Mouse (Mus musculus): ENCODE measurements at regions not wholly inside any gene's neighbourhood (a gene's known extent, or its start where the extent isn't known, plus 50 kb on each side); places are given as distances from the start of the nearest gene placed in this dataset.

- Histone ChIP-seq H3K4me1 (replicated peaks) (0 out of 2 replicates have a peak, but pooled peaks cover 2% of the 10 kb centered on the region), H3K27me3 (ENCODE audit: insufficient read depth, poor library complexity, severe bottlenecking) (no peaks in the 10 kb centered on the region), H3K36me3 (no peaks in the 10 kb centered on the region), H3K27ac (no peak overlapping the region), H3K4me3 (no peak overlapping the region), H3K9me3 (no peaks in the 10 kb centered on the region)
- 78% methylated on average over 5 of the region's 5 CpGs for WGBS
- no peak for DNase-seq (ENCODE audit: low spot score)
Observed at GRCm38 (mm10) chr4:12743714-12744327, 572.0 kb upstream of the Fam92a start.

DNA sequence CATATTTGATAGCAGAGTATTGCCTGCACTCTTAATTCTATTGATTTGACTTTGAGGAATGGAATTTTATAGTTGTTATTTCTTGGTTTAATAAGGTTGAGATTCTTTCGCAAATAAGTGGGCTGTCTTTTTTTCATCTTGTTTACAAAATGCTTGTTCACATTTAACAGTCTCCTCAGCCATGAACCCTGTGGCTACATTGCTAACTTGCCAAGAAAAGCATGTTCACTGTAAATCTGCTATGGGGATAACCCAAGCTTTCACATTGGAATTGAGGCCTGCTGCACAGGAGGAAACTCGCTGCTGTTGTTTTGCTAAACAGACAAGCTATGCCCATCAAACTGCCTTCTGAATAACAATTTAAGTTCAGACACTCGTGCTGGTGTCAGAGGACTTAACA is 564.6 kb upstream of the Fam92a start:
- WGBS, result 75% methylated on average over 3 of the region's 3 CpGs
- Histone ChIP-seq H3K9me3 (no peaks in the 10 kb centered on the region), H3K27me3 (ENCODE audit: insufficient read depth, poor library complexity, severe bottlenecking) (no peaks in the 10 kb centered on the region), H3K27ac (no peak overlapping the region), H3K4me1 (replicated peaks) (no peaks in the 10 kb centered on the region), H3K4me3 (no peak overlapping the region), H3K36me3 (no peaks in the 10 kb centered on the region)
- no peak for DNase-seq (ENCODE audit: low spot score)

DNA sequence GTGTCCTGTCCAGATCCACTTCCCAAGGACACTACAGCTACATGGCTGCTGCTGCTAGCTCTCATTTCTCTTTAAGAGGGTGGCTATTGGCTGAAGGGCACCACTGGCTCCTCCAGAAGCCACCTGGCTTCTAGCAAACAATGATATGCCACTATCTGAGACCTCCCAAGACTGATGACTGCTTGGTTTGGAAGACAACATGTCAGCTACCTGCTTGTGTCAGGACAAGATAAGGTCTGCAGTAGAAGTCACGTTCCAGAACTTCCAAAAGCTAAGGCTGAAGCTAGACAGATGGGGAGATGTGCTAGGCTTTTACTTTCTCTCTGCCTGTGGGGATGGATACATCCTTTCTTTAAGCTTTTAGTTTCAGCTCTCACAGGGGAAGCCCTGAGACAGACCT is 528.4 kb upstream of the Fam92a start:
- 86% methylated on average over 1 of the region's 1 CpGs for WGBS

DNA sequence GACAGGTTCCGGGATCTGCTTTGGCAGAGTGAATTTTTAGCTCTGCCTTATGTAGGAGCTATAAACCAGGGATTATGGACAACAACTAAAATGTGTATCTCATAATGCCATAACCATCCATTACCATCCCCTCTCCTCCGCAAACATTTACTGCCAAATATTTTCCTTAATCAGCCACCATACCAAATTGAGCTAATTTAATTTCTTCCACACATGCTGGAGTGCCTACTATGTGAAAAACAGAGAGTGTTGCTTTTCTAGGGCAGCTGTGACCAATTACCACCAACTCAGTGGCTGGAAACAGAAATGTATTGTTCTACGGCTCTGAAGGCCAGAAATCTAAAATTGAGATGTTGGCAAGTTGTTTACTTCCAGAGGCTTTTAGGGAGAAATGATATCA is 506.0 kb upstream of the Fam92a start:
- H3K27me3 ChIP-seq (ENCODE audit: insufficient read depth, poor library complexity, severe bottlenecking), result no peaks in the 10 kb centered on the region
- no peak overlapping the region for H3K4me3 ChIP-seq
- 82% methylated on average over 3 of the region's 3 CpGs for WGBS
- no peak overlapping the region for H3K27ac ChIP-seq
- no peaks in the 10 kb centered on the region for H3K4me1 ChIP-seq (replicated peaks)
- DNase-seq (ENCODE audit: low spot score), result no peak
- H3K9me3 ChIP-seq, result no peaks in the 10 kb centered on the region
- no peaks in the 10 kb centered on the region for H3K36me3 ChIP-seq

More for the DNA sequence above, 528.4 kb upstream of the Fam92a start:
- H3K27me3 ChIP-seq (ENCODE audit: insufficient read depth, poor library complexity, severe bottlenecking), result no peaks in the 10 kb centered on the region
- no peak overlapping the region for H3K4me3 ChIP-seq
- no peaks in the 10 kb centered on the region for H3K4me1 ChIP-seq (replicated peaks)
- H3K36me3 ChIP-seq, result no peaks in the 10 kb centered on the region
- no peaks in the 10 kb centered on the region for H3K9me3 ChIP-seq
- no peak overlapping the region for H3K27ac ChIP-seq
- no peak for DNase-seq (ENCODE audit: low spot score)

DNA sequence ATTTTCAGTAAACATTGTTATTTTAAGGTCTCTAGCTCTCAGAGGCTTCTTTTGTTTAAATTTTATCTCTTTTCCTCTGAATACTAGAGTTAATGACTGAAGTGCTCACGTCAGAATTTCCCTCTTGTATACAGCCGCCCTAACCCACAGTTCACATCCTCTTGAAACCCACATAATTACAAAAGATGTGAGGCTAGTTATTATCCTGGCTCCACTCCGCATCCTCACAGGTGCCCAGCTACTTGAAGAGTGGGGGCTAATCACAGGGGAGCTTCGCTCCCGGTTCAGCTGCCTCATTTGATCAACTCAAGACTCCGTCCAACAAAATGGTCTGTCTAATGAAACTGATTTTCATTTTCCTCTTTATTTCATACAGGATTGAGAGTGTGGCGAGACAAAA is 499.6 kb upstream of the Fam92a start:
- H3K4me3 ChIP-seq, result no peak overlapping the region
- H3K27me3 ChIP-seq (ENCODE audit: insufficient read depth, poor library complexity, severe bottlenecking), result no peaks in the 10 kb centered on the region
- WGBS, result 83% methylated on average over 7 of the region's 7 CpGs
- DNase-seq (ENCODE audit: low spot score), result no peak
- H3K4me1 ChIP-seq (replicated peaks), result no peaks in the 10 kb centered on the region
- H3K9me3 ChIP-seq, result no peaks in the 10 kb centered on the region
- no peak overlapping the region for H3K27ac ChIP-seq
- H3K36me3 ChIP-seq, result no peaks in the 10 kb centered on the region

DNA sequence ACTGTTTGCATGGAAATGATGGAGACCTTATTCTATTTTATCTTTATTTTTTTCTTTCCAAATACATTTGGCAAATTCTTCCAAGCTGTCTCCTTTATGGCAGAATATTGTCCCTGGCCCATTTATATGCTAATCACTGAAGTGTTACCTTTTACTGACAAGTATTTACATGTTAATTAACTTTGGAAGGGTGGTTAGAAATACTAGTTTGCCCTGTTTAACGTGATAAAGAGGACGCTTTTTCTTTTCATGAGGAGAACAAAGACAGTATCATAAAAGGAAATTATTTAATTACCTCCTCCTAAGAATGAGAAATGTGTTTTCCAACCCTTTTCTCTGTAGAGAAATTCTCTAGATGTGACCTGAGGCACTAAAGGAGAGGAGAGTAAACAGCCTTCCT is 491.4 kb upstream of the Fam92a start:
- no peak overlapping the region for H3K4me3 ChIP-seq
- no peak overlapping the region for H3K27ac ChIP-seq
- peaks cover 10% of the 10 kb centered on the region; the same call in 1 of the 2 replicates for H3K4me1 ChIP-seq (replicated peaks)
- no peaks in the 10 kb centered on the region for H3K27me3 ChIP-seq (ENCODE audit: insufficient read depth, poor library complexity, severe bottlenecking)
- H3K9me3 ChIP-seq, result no peaks in the 10 kb centered on the region
- DNase-seq (ENCODE audit: low spot score), result no peak
- H3K36me3 ChIP-seq, result no peaks in the 10 kb centered on the region
- WGBS, result 19% methylated on average over 2 of the region's 2 CpGs

- peaks cover 15% of the 10 kb centered on the region for H3K4me1 ChIP-seq (replicated peaks)
- no peaks in the 10 kb centered on the region for H3K36me3 ChIP-seq
- DNase-seq (ENCODE audit: low spot score), result no peak
- H3K27me3 ChIP-seq (ENCODE audit: insufficient read depth, poor library complexity, severe bottlenecking), result no peaks in the 10 kb centered on the region
- no peak overlapping the region for H3K27ac ChIP-seq
- 65% methylated on average over 1 of the region's 1 CpGs for WGBS
- H3K4me3 ChIP-seq, result no peak overlapping the region
- no peaks in the 10 kb centered on the region for H3K9me3 ChIP-seq
Observed at GRCm38 (mm10) chr4:12662683-12663082, 490.9 kb upstream of the Fam92a start.

GRCm38 (mm10) chr4:12659084-12659483 is 487.3 kb upstream of the Fam92a start:
- WGBS, result 81% methylated on average over 1 of the region's 1 CpGs
- Histone ChIP-seq H3K9me3 (no peaks in the 10 kb centered on the region), H3K27ac (no peak overlapping the region)

GRCm38 (mm10) chr4:12658594-12658993 is 486.8 kb upstream of the Fam92a start:
- Histone ChIP-seq H3K27ac (no peak overlapping the region), H3K4me3 (no peak overlapping the region), H3K4me1 (replicated peaks) (peaks cover 40% of the 10 kb centered on the region), H3K36me3 (no peaks in the 10 kb centered on the region), H3K9me3 (no peaks in the 10 kb centered on the region), H3K27me3 (ENCODE audit: insufficient read depth, poor library complexity, severe bottlenecking) (no peaks in the 10 kb centered on the region)
- DNase-seq (ENCODE audit: low spot score), result peak; percentile 40
- WGBS, result 13% methylated on average over 6 of the region's 6 CpGs

More at GRCm38 (mm10) chr4:12659084-12659483, 487.3 kb upstream of the Fam92a start:
- Histone ChIP-seq H3K4me3 (no peak overlapping the region), H3K4me1 (replicated peaks) (peaks cover 40% of the 10 kb centered on the region), H3K36me3 (no peaks in the 10 kb centered on the region), H3K27me3 (ENCODE audit: insufficient read depth, poor library complexity, severe bottlenecking) (no peaks in the 10 kb centered on the region)
- no peak for DNase-seq (ENCODE audit: low spot score)

- no peak for DNase-seq (ENCODE audit: low spot score)
- 90% methylated on average over 1 of the region's 1 CpGs for WGBS
- Histone ChIP-seq H3K27me3 (ENCODE audit: insufficient read depth, poor library complexity, severe bottlenecking) (no peaks in the 10 kb centered on the region), H3K4me1 (replicated peaks) (peaks cover 36% of the 10 kb centered on the region), H3K9me3 (no peaks in the 10 kb centered on the region), H3K36me3 (no peaks in the 10 kb centered on the region), H3K27ac (peak overlapping the region; percentile 60), H3K4me3 (no peak overlapping the region)
Observed at GRCm38 (mm10) chr4:12657820-12658219, 486.0 kb upstream of the Fam92a start.

- Histone ChIP-seq H3K36me3 (no peaks in the 10 kb centered on the region), H3K27ac (no peak overlapping the region), H3K27me3 (ENCODE audit: insufficient read depth, poor library complexity, severe bottlenecking) (no peaks in the 10 kb centered on the region), H3K9me3 (no peaks in the 10 kb centered on the region), H3K4me1 (replicated peaks) (peaks cover 36% of the 10 kb centered on the region), H3K4me3 (no peak overlapping the region)
- DNase-seq (ENCODE audit: low spot score), result no peak
- 92% methylated on average over 6 of the region's 6 CpGs for WGBS
Observed at GRCm38 (mm10) chr4:12656924-12657603, 485.2 kb upstream of the Fam92a start.

- no peak for DNase-seq (ENCODE audit: low spot score)
- H3K27ac ChIP-seq, result peak overlapping the region; percentile 74
Observed at GRCm38 (mm10) chr4:12655457-12656228, 483.8 kb upstream of the Fam92a start.

More at GRCm38 (mm10) chr4:12655457-12656228, 483.8 kb upstream of the Fam92a start:
- 59% methylated on average over 13 of the region's 13 CpGs for WGBS
- Histone ChIP-seq H3K9me3 (no peaks in the 10 kb centered on the region), H3K36me3 (no peaks in the 10 kb centered on the region), H3K4me3 (no peak overlapping the region), H3K4me1 (replicated peaks) (peaks cover 36% of the 10 kb centered on the region), H3K27me3 (ENCODE audit: insufficient read depth, poor library complexity, severe bottlenecking) (no peaks in the 10 kb centered on the region)
